Mouse (Mus musculus): Measurements from ENCODE around the gene Fgf11. TPM values are rescaled to one million over a fixed set of nuclear protein-coding genes. Genes with fewer than 3 reads are reported as not detected.

The Fgf11 gene
- polyA plus RNA-seq, 1 experiment, result 6.3 TPM

GRCm38 (mm10) chr11:69757303-69758089, 44.2 kb downstream of the Fgf11 start:
- DNase-seq (ENCODE audit: low spot score), result no peak

GRCm38 (mm10) chr11:69754701-69755100, 47.0 kb downstream of the Fgf11 start:
- DNase-seq (ENCODE audit: low spot score), result no peak

- no peak for DNase-seq (ENCODE audit: low spot score)
Observed at GRCm38 (mm10) chr11:69754233-69754632, 47.4 kb downstream of the Fgf11 start.

- no peak for DNase-seq (ENCODE audit: low spot score)
Observed at GRCm38 (mm10) chr11:69752686-69753085, 49.0 kb downstream of the Fgf11 start.

- no peak for DNase-seq (ENCODE audit: low spot score)
Observed at GRCm38 (mm10) chr11:69751635-69752034, 50.0 kb downstream of the Fgf11 start.

Other genes starting within 250 kb of the Fgf11 start
- 0.99 and 1.1 TPM in 2 replicates for gene Efnb3, start 241.7 kb downstream of the Fgf11 start, polyA plus RNA-seq (2012; rRNA removed)
- 7.2 and 7.3 TPM in 2 replicates for gene Wrap53, start 221.6 kb downstream of the Fgf11 start, polyA plus RNA-seq (2012; rRNA removed)
- 77.8 and 85.8 TPM in 2 replicates for gene Trp53, start 221.5 kb downstream of the Fgf11 start, polyA plus RNA-seq (2012; rRNA removed)
- gene Atp1b2, start 195.9 kb downstream of the Fgf11 start, polyA plus RNA-seq (2012; rRNA removed), result 23.5 and 46.2 TPM in 2 replicates
- gene Shbg, start 184.0 kb downstream of the Fgf11 start, polyA plus RNA-seq (2012; rRNA removed), result not detected in 2 replicates
- 18.4 and 19.5 TPM in 2 replicates for gene Sat2, start 179.8 kb downstream of the Fgf11 start, polyA plus RNA-seq (2012; rRNA removed)
- gene Fxr2, start 168.9 kb downstream of the Fgf11 start, polyA plus RNA-seq (2012; rRNA removed), result 74.8 and 85.8 TPM in 2 replicates
- gene Sox15, start 146.5 kb downstream of the Fgf11 start, polyA plus RNA-seq (2012; rRNA removed), result 33.7 and 43.5 TPM in 2 replicates
- gene Mpdu1, start 139.2 kb downstream of the Fgf11 start, polyA plus RNA-seq (2012; rRNA removed), result 62.0 and 86.7 TPM in 2 replicates
- gene Cd68, start 135.7 kb downstream of the Fgf11 start, polyA plus RNA-seq (2012; rRNA removed), result 20.5 and 24.9 TPM in 2 replicates
- gene Eif4a1, start 129.4 kb downstream of the Fgf11 start, polyA plus RNA-seq (2012; rRNA removed), result 461 and 554 TPM in 2 replicates
- 83.4 and 108 TPM in 2 replicates for gene Senp3, start 119.8 kb downstream of the Fgf11 start, polyA plus RNA-seq (2012; rRNA removed)
- 5.1 and 6.8 TPM in 2 replicates for gene Tnfsf13, start 116.1 kb downstream of the Fgf11 start, polyA plus RNA-seq (2012; rRNA removed)
- 85.4 and 87.0 TPM in 2 replicates for gene Tnfsf12, start 106.0 kb downstream of the Fgf11 start, polyA plus RNA-seq (2012; rRNA removed)
- gene Tnfsfm13, start 105.8 kb downstream of the Fgf11 start, polyA plus RNA-seq (2012; rRNA removed), result 10.0 and 10.3 TPM in 2 replicates
- 9.4 and 24.4 TPM in 2 replicates for gene Polr2a, start 43.2 kb downstream of the Fgf11 start, polyA plus RNA-seq (2012; rRNA removed)
- 0.07 TPM in 1 of 2 replicates, not detected in the other for gene Slc35g3, start 39.9 kb downstream of the Fgf11 start, polyA plus RNA-seq (2012; rRNA removed)
- 35.6 and 46.1 TPM in 2 replicates for gene Zbtb4, start 35.9 kb downstream of the Fgf11 start, polyA plus RNA-seq (2012; rRNA removed)
- 15.6 and 25.0 TPM in 2 replicates for gene Chrnb1, start 5.9 kb downstream of the Fgf11 start, polyA plus RNA-seq (2012; rRNA removed)
- 11.5 and 13.2 TPM in 2 replicates for gene Tmem102, start 3.8 kb upstream of the Fgf11 start, polyA plus RNA-seq (2012; rRNA removed)
- not detected in 2 replicates for gene Gm39566, start 13.4 kb upstream of the Fgf11 start, polyA plus RNA-seq (2012; rRNA removed)
- gene Spem2, start 16.6 kb upstream of the Fgf11 start, polyA plus RNA-seq (2012; rRNA removed), result not detected in 2 replicates
- gene Spem1, start 20.3 kb upstream of the Fgf11 start, polyA plus RNA-seq (2012; rRNA removed), result 0.55 and 0.71 TPM in 2 replicates
- gene Nlgn2, start 35.9 kb upstream of the Fgf11 start, polyA plus RNA-seq (2012; rRNA removed), result 18.3 and 27.7 TPM in 2 replicates
- 202 and 261 TPM in 2 replicates for gene Tmem256, start 36.7 kb upstream of the Fgf11 start, polyA plus RNA-seq (2012; rRNA removed)
- gene Plscr3, start 44.5 kb upstream of the Fgf11 start, polyA plus RNA-seq (2012; rRNA removed), result 104 and 110 TPM in 2 replicates
- gene Tnk1, start 56.9 kb upstream of the Fgf11 start, polyA plus RNA-seq (2012; rRNA removed), result 15.2 and 15.4 TPM in 2 replicates
- not detected in 2 replicates for gene Tmem95, start 76.2 kb upstream of the Fgf11 start, polyA plus RNA-seq (2012; rRNA removed)
- gene Kctd11, start 79.5 kb upstream of the Fgf11 start, polyA plus RNA-seq (2012; rRNA removed), result 11.8 and 13.8 TPM in 2 replicates
- gene Acap1, start 93.7 kb upstream of the Fgf11 start, polyA plus RNA-seq (2012; rRNA removed), result 2.0 and 2.5 TPM in 2 replicates
- 1.1 and 1.3 TPM in 2 replicates for gene 2810408A11Rik, start 99.1 kb upstream of the Fgf11 start, polyA plus RNA-seq (2012; rRNA removed)
- gene Neurl4, start 99.2 kb upstream of the Fgf11 start, polyA plus RNA-seq (2012; rRNA removed), result 43.4 and 47.8 TPM in 2 replicates
- 56.3 and 63.2 TPM in 2 replicates for gene Gps2, start 112.0 kb upstream of the Fgf11 start, polyA plus RNA-seq (2012; rRNA removed)
- 565 and 624 TPM in 2 replicates for gene Eif5a, start 120.1 kb upstream of the Fgf11 start, polyA plus RNA-seq (2012; rRNA removed)
- 3.7 and 6.2 TPM in 2 replicates for gene Ybx2, start 133.9 kb upstream of the Fgf11 start, polyA plus RNA-seq (2012; rRNA removed)
- 146 and 167 TPM in 2 replicates for gene Slc2a4, start 146.3 kb upstream of the Fgf11 start, polyA plus RNA-seq (2012; rRNA removed)
- gene Cldn7, start 162.9 kb upstream of the Fgf11 start, polyA plus RNA-seq (2012; rRNA removed), result 67.1 and 69.1 TPM in 2 replicates
- 82.0 and 95.4 TPM in 2 replicates for gene Ctdnep1, start 179.3 kb upstream of the Fgf11 start, polyA plus RNA-seq (2012; rRNA removed)
- gene Elp5, start 180.7 kb upstream of the Fgf11 start, polyA plus RNA-seq (2012; rRNA removed), result 57.6 and 61.4 TPM in 2 replicates
- gene Gabarap, start 189.3 kb upstream of the Fgf11 start, polyA plus RNA-seq (2012; rRNA removed), result 374 and 440 TPM in 2 replicates
- gene Phf23, start 193.9 kb upstream of the Fgf11 start, polyA plus RNA-seq (2012; rRNA removed), result 35.8 and 36.4 TPM in 2 replicates
- 11.9 and 16.7 TPM in 2 replicates for gene Dvl2, start 198.7 kb upstream of the Fgf11 start, polyA plus RNA-seq (2012; rRNA removed)
- gene Acadvl, start 213.6 kb upstream of the Fgf11 start, polyA plus RNA-seq (2012; rRNA removed), result 95.7 and 100 TPM in 2 replicates
- gene Dlg4, start 215.1 kb upstream of the Fgf11 start, polyA plus RNA-seq (2012; rRNA removed), result 28.0 and 31.9 TPM in 2 replicates